Mouse (Mus musculus): ENCODE results near the gene Phlda1. TPM values are rescaled to one million over a fixed set of nuclear protein-coding genes. Genes with fewer than 3 reads are reported as not detected.

The Phlda1 gene
- polyA plus RNA-seq, 1 experiment from 2014 or later, result 15.8 TPM

- H3K9ac ChIP-seq (ENCODE audit: low read depth, low read length), result no peak overlapping the region
- no peaks in the 10 kb centered on the region for H3K9me3 ChIP-seq (ENCODE audit: control insufficient read depth, low read length)
- peak; percentile 18 for DNase-seq (ENCODE audit: low spot score)
- peak; percentile 62 for ATAC-seq (replicated peaks; ENCODE audit: low FRiP score)
- H3K4me3 ChIP-seq (ENCODE audit: low read depth, low read length), result no peak overlapping the region
- peaks cover 11% of the 10 kb centered on the region for H3K4me1 ChIP-seq (replicated peaks; ENCODE audit: control insufficient read depth, insufficient read depth, low read length)
- H3K27me3 ChIP-seq (replicated peaks; ENCODE audit: control insufficient read depth, insufficient read depth, low read length), result no peaks in the 10 kb centered on the region
- no peaks in the 10 kb centered on the region for H3K36me3 ChIP-seq (ENCODE audit: control insufficient read depth, insufficient read depth, low read length)
- WGBS, result 62% methylated on average over 17 of the region's 17 CpGs
- no peak overlapping the region for H3K27ac ChIP-seq (ENCODE audit: low read depth, low read length)
- H3K4me2 ChIP-seq, result no peak overlapping the region; the same call in 1 of the 2 replicates
Observed at GRCm38 (mm10) chr10:111515071-111516010, 9.3 kb downstream of the Phlda1 start.

DNA sequence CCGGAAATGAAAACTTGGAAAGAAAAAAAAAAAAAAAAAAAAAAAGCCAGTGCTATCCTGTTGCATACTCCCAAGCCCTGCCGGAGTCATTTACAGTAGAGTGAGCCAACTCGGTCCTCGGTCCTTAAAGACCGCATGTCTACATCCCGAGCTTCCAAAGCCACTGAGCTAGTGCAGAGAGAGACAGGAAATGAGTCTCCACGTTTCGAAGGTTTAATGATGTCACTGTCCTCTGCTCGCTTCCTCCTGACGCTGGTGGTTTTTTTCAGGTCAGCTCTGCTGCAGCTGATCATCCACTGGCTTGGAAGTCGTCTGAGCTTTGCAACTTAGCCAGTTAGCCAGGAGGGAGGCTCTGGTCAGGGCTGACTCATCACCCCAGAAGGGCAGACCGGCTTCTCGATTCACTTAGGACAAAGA, 10.1 kb downstream of the Phlda1 start:
- no peak overlapping the region for H3K27ac ChIP-seq (ENCODE audit: low read depth, low read length)
- no peak overlapping the region for H3K9ac ChIP-seq (ENCODE audit: low read depth, low read length)
- H3K4me1 ChIP-seq (replicated peaks; ENCODE audit: control insufficient read depth, insufficient read depth, low read length), result peaks cover 11% of the 10 kb centered on the region
- no peaks in the 10 kb centered on the region for H3K36me3 ChIP-seq (ENCODE audit: control insufficient read depth, insufficient read depth, low read length)
- H3K9me3 ChIP-seq (ENCODE audit: control insufficient read depth, low read length), result no peaks in the 10 kb centered on the region
- no peaks in the 10 kb centered on the region for H3K27me3 ChIP-seq (replicated peaks; ENCODE audit: control insufficient read depth, insufficient read depth, low read length)
- 32% methylated on average over 13 of the region's 13 CpGs for WGBS
- no peak for DNase-seq (ENCODE audit: low spot score)
- no peak overlapping the region for H3K4me3 ChIP-seq (ENCODE audit: low read depth, low read length)
- peak overlapping the region; percentile 1; the same call in 1 of the 2 replicates for H3K4me2 ChIP-seq
- peak; percentile 16; the same call in 1 of the 2 replicates for ATAC-seq (replicated peaks; ENCODE audit: low FRiP score)

- Histone ChIP-seq H3K9me3 (ENCODE audit: control insufficient read depth, low read length) (no peaks in the 10 kb centered on the region), H3K9ac (ENCODE audit: low read depth, low read length) (no peak overlapping the region), H3K4me3 (ENCODE audit: low read depth, low read length) (no peak overlapping the region), H3K27me3 (replicated peaks; ENCODE audit: control insufficient read depth, insufficient read depth, low read length) (no peaks in the 10 kb centered on the region), H3K4me2 (no peak overlapping the region), H3K4me1 (replicated peaks; ENCODE audit: control insufficient read depth, insufficient read depth, low read length) (peaks cover 11% of the 10 kb centered on the region), H3K27ac (ENCODE audit: low read depth, low read length) (no peak overlapping the region), H3K36me3 (ENCODE audit: control insufficient read depth, insufficient read depth, low read length) (no peaks in the 10 kb centered on the region)
- ATAC-seq (replicated peaks; ENCODE audit: low FRiP score) (no peak), DNase-seq (ENCODE audit: low spot score) (no peak)
- WGBS, result 86% methylated on average over 8 of the region's 8 CpGs
Observed at GRCm38 (mm10) chr10:111516804-111517436, 10.8 kb downstream of the Phlda1 start.

DNA sequence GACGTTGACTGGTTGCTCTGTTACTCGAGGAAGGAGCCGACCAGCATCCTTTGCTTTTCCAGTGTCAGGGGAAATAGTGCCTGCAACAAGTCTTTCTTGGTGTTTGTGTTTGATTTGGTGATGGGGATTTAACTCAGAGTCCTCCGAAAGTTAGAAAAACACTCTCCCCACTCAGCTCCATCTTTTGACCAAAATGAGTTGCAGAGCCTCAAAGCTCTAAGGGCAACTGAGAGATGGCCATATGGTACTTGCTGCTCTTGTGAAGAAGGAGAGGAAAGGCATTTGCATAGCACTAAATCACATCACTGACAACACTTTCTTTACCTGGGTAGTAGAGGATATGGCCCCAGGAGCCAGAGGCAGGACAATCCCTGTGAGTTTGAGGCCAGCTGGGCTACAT, 12.3 kb downstream of the Phlda1 start:
- Histone ChIP-seq H3K27me3 (replicated peaks; ENCODE audit: control insufficient read depth, insufficient read depth, low read length) (no peaks in the 10 kb centered on the region), H3K9ac (ENCODE audit: low read depth, low read length) (no peak overlapping the region), H3K9me3 (ENCODE audit: control insufficient read depth, low read length) (no peaks in the 10 kb centered on the region), H3K27ac (ENCODE audit: low read depth, low read length) (no peak overlapping the region), H3K4me2 (no peak overlapping the region), H3K4me1 (replicated peaks; ENCODE audit: control insufficient read depth, insufficient read depth, low read length) (peaks cover 11% of the 10 kb centered on the region), H3K36me3 (ENCODE audit: control insufficient read depth, insufficient read depth, low read length) (no peaks in the 10 kb centered on the region), H3K4me3 (ENCODE audit: low read depth, low read length) (no peak overlapping the region)
- 84% methylated on average over 4 of the region's 4 CpGs for WGBS
- no peak for DNase-seq (ENCODE audit: low spot score)
- ATAC-seq (replicated peaks; ENCODE audit: low FRiP score), result no peak

- WGBS, result 46% methylated on average over 24 of the region's 24 CpGs
- DNase-seq (ENCODE audit: low spot score) (no peak), ATAC-seq (replicated peaks; ENCODE audit: low FRiP score) (no peak)
- Histone ChIP-seq H3K4me2 (peak overlapping the region; percentile 51), H3K27ac (ENCODE audit: low read depth, low read length) (no peak overlapping the region), H3K4me1 (replicated peaks; ENCODE audit: control insufficient read depth, insufficient read depth, low read length) (peaks cover 11% of the 10 kb centered on the region), H3K36me3 (ENCODE audit: control insufficient read depth, insufficient read depth, low read length) (no peaks in the 10 kb centered on the region), H3K9ac (ENCODE audit: low read depth, low read length) (no peak overlapping the region), H3K9me3 (ENCODE audit: control insufficient read depth, low read length) (no peaks in the 10 kb centered on the region), H3K27me3 (replicated peaks; ENCODE audit: control insufficient read depth, insufficient read depth, low read length) (no peaks in the 10 kb centered on the region), H3K4me3 (ENCODE audit: low read depth, low read length) (0 out of 2 replicates have a peak overlapping the region, but pooled peaks have one; percentile 13)
Observed at GRCm38 (mm10) chr10:111519620-111520370, 13.7 kb downstream of the Phlda1 start.

DNA sequence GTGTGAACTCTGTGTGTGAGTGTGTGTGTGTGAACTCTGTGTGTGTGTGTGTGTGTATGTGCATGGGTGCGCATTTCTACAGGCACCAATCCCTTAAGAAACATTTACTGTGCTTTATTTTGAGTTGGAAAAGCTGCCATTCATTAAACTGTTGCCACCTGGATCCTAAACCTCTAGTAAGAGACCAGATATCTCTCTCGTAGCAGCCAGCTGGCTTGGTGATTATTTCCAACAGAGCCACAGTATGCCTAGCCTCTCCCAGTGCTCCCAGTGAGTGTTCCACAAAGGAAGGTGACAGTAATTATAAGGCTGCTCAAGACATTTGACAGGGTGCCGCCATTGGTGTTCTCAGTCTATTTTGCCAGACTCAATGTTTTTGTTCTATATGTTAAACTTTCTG, 14.5 kb downstream of the Phlda1 start:
- ATAC-seq (replicated peaks; ENCODE audit: low FRiP score) (no peak), DNase-seq (ENCODE audit: low spot score) (no peak)
- Histone ChIP-seq H3K4me3 (ENCODE audit: low read depth, low read length) (no peak overlapping the region), H3K4me2 (no peak overlapping the region), H3K4me1 (replicated peaks; ENCODE audit: control insufficient read depth, insufficient read depth, low read length) (peaks cover 5% of the 10 kb centered on the region; the same call in 1 of the 2 replicates), H3K27me3 (replicated peaks; ENCODE audit: control insufficient read depth, insufficient read depth, low read length) (no peaks in the 10 kb centered on the region), H3K27ac (ENCODE audit: low read depth, low read length) (no peak overlapping the region), H3K36me3 (ENCODE audit: control insufficient read depth, insufficient read depth, low read length) (no peaks in the 10 kb centered on the region), H3K9ac (ENCODE audit: low read depth, low read length) (no peak overlapping the region), H3K9me3 (ENCODE audit: control insufficient read depth, low read length) (no peaks in the 10 kb centered on the region)
- 70% methylated on average over 3 of the region's 3 CpGs for WGBS

DNA sequence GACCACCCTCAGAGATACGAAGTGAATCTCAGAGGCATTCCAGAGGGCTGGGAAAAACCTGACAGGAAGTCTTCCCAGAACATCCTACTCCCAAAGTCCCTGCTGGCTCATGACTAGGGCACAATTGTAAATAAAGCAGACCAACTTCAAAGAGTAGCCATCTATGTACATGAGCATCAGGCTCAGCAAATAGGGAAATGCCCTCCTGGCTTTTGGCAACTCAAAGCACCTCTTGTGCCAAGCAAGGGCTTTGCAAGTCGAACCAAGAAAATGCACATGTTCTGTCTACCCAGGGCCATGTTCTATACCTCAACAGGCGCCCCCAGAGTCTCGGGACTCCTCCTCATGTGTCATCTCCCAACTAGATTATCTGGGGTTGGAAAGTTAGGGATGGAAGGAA, 15.6 kb downstream of the Phlda1 start:
- WGBS, result 65% methylated on average over 4 of the region's 4 CpGs
- no peak overlapping the region for H3K27ac ChIP-seq (ENCODE audit: low read depth, low read length)
- no peaks in the 10 kb centered on the region for H3K9me3 ChIP-seq (ENCODE audit: control insufficient read depth, low read length)
- H3K4me3 ChIP-seq (ENCODE audit: low read depth, low read length), result no peak overlapping the region
- no peaks in the 10 kb centered on the region for H3K27me3 ChIP-seq (replicated peaks; ENCODE audit: control insufficient read depth, insufficient read depth, low read length)
- DNase-seq (ENCODE audit: low spot score) (no peak), ATAC-seq (replicated peaks; ENCODE audit: low FRiP score) (no peak)
- H3K9ac ChIP-seq (ENCODE audit: low read depth, low read length), result no peak overlapping the region
- H3K36me3 ChIP-seq (ENCODE audit: control insufficient read depth, insufficient read depth, low read length), result no peaks in the 10 kb centered on the region
- H3K4me2 ChIP-seq, result no peak overlapping the region
- H3K4me1 ChIP-seq (replicated peaks; ENCODE audit: control insufficient read depth, insufficient read depth, low read length), result no peaks in the 10 kb centered on the region

- ATAC-seq (replicated peaks; ENCODE audit: low FRiP score), result no peak
- no peak overlapping the region for H3K9ac ChIP-seq (ENCODE audit: low read depth, low read length)
- H3K4me1 ChIP-seq (replicated peaks; ENCODE audit: control insufficient read depth, insufficient read depth, low read length), result no peaks in the 10 kb centered on the region
- H3K9me3 ChIP-seq (ENCODE audit: control insufficient read depth, low read length), result no peaks in the 10 kb centered on the region
- no peak overlapping the region for H3K27ac ChIP-seq (ENCODE audit: low read depth, low read length)
- H3K36me3 ChIP-seq (ENCODE audit: control insufficient read depth, insufficient read depth, low read length), result no peaks in the 10 kb centered on the region
- DNase-seq (ENCODE audit: low spot score), result no peak
- WGBS, result 66% methylated on average over 4 of the region's 4 CpGs
- no peak overlapping the region for H3K4me3 ChIP-seq (ENCODE audit: low read depth, low read length)
- no peak overlapping the region for H3K4me2 ChIP-seq
- H3K27me3 ChIP-seq (replicated peaks; ENCODE audit: control insufficient read depth, insufficient read depth, low read length), result no peaks in the 10 kb centered on the region
Observed at GRCm38 (mm10) chr10:111522230-111522629, 16.1 kb downstream of the Phlda1 start.

Measured in liver, embryonic 11.5 days (tissue).